Mouse (Mus musculus) neural tube, embryonic 12.5 days (tissue): ENCODE data around the gene Agpat3. TPM values are rescaled to one million over a fixed set of nuclear protein-coding genes. Genes with fewer than 3 reads are reported as not detected.
A peak's percentile ranks its signal among the peaks of the same experiment; 100 is the strongest.

Experiments used
- ATAC-seq: fragments of 200-750 bp; cut with Nextera tagmentation; 2 replicates; pipeline ENCODE4 v1.8.0; 2017; ENCODE audit warnings: low read depth, mild to moderate bottlenecking, moderate TSS enrichment, moderate library complexity; ENCODE audit not compliant: low FRiP score
- H3K27ac ChIP-seq: fragments of 300-500 bp; sonication (generic); 2 replicates; pipeline ENCODE4 v1.5.1; 2016
- H3K27me3 ChIP-seq: fragments of 300-500 bp; sonication (generic); replicated peaks from 2 replicates; pipeline ENCODE4 v1.6.1; 2016; ENCODE audit warnings: mild to moderate bottlenecking
- H3K36me3 ChIP-seq: fragments of 300-500 bp; sonication (generic); 2 replicates; pipeline ENCODE4 v1.6.1; 2016; ENCODE audit warnings: mild to moderate bottlenecking
- H3K4me1 ChIP-seq: fragments of 300-500 bp; sonication (generic); 2 replicates; pipeline ENCODE4 v1.6.1; 2016
- H3K4me2 ChIP-seq: fragments of 300-500 bp; sonication (generic); replicated peaks from 2 replicates; pipeline ENCODE4 v1.6.1; 2016; ENCODE audit warnings: mild to moderate bottlenecking
- H3K4me3 ChIP-seq: fragments of 300-500 bp; sonication (generic); 2 replicates; pipeline ENCODE4 v1.5.1; 2016
- H3K9ac ChIP-seq: fragments of 300-500 bp; sonication (generic); 2 replicates; pipeline ENCODE4 v1.6.1; 2016; ENCODE audit warnings: mild to moderate bottlenecking
- H3K9me3 ChIP-seq: fragments of 300-500 bp; sonication (generic); 2 replicates; pipeline ENCODE4 v1.6.1; 2016; ENCODE audit warnings: mild to moderate bottlenecking
- WGBS: fragments of 180-500 bp; shearing (Covaris S2); methylation state at CpG from one replicate; pipeline ENCODE4 v1.1.7; 2016; 5-methylcytosine and 5-hydroxymethylcytosine counted together
- polyA plus RNA-seq: library from polyadenylated mRNA; unstranded; fragments of >200 nt; fragmentation: Nextera tagmentation; extraction: Ambion mirVana; gene quantifications from 2 replicates; pipeline ENCODE4 v1.2.1, GENCODE M21; 2016

The Agpat3 gene
- polyA plus RNA-seq, 1 experiment from 2014 or later: 62.4 TPM

- no peak for ATAC-seq
- H3K36me3 ChIP-seq: peaks cover 74% of the 10 kb centered on the region
Observed at GRCm38 (mm10) chr10:78285409-78285808, 66.9 kb downstream of the Agpat3 start.

GRCm38 (mm10) chr10:78284812-78285211 lies 67.5 kb downstream of the Agpat3 start:
- no peak for ATAC-seq
- no peak overlapping the region for H3K9ac ChIP-seq
- WGBS: 93% methylated on average over 12 of the region's 12 CpGs

More at GRCm38 (mm10) chr10:78285409-78285808, 66.9 kb downstream of the Agpat3 start:
- H3K27me3 ChIP-seq: no peaks in the 10 kb centered on the region
- H3K27ac ChIP-seq: no peak overlapping the region
- H3K9ac ChIP-seq: no peak overlapping the region
- no peak overlapping the region for H3K4me2 ChIP-seq
- 85% methylated on average over 6 of the region's 6 CpGs for WGBS
- H3K9me3 ChIP-seq: no peaks in the 10 kb centered on the region
- no peak overlapping the region for H3K4me3 ChIP-seq
- no peaks in the 10 kb centered on the region for H3K4me1 ChIP-seq

GRCm38 (mm10) chr10:78282411-78282810 lies 69.9 kb downstream of the Agpat3 start:
- no peak for ATAC-seq
- Histone ChIP-seq H3K27ac (no peak overlapping the region), H3K36me3 (peaks cover 83% of the 10 kb centered on the region), H3K4me2 (no peak overlapping the region), H3K4me1 (no peaks in the 10 kb centered on the region), H3K27me3 (no peaks in the 10 kb centered on the region), H3K9ac (no peak overlapping the region), H3K4me3 (no peak overlapping the region), H3K9me3 (no peaks in the 10 kb centered on the region)
- WGBS: 90% methylated on average over 4 of the region's 4 CpGs

More at GRCm38 (mm10) chr10:78284812-78285211, 67.5 kb downstream of the Agpat3 start:
- peaks cover 79% of the 10 kb centered on the region for H3K36me3 ChIP-seq
- no peak overlapping the region for H3K4me3 ChIP-seq
- H3K9me3 ChIP-seq: no peaks in the 10 kb centered on the region
- H3K4me1 ChIP-seq: no peaks in the 10 kb centered on the region
- H3K27ac ChIP-seq: no peak overlapping the region
- no peak overlapping the region for H3K4me2 ChIP-seq
- no peaks in the 10 kb centered on the region for H3K27me3 ChIP-seq

- H3K4me3 ChIP-seq: no peak overlapping the region
- 89% methylated on average over 9 of the region's 9 CpGs for whole genome bisulfite sequencing
- no peaks in the 10 kb centered on the region for H3K27me3 ChIP-seq
- H3K4me2 ChIP-seq: no peak overlapping the region
- peaks cover 76% of the 10 kb centered on the region for H3K36me3 ChIP-seq
- no peaks in the 10 kb centered on the region for H3K4me1 ChIP-seq
- no peak for ATAC-seq
- no peaks in the 10 kb centered on the region for H3K9me3 ChIP-seq
- no peak overlapping the region for H3K27ac ChIP-seq
- H3K9ac ChIP-seq: no peak overlapping the region
Observed at GRCm38 (mm10) chr10:78280486-78280885, 71.8 kb downstream of the Agpat3 start.

GRCm38 (mm10) chr10:78279210-78279609 lies 73.1 kb downstream of the Agpat3 start:
- Histone ChIP-seq H3K36me3 (peaks cover 72% of the 10 kb centered on the region), H3K4me1 (no peaks in the 10 kb centered on the region), H3K9ac (no peak overlapping the region), H3K4me3 (no peak overlapping the region), H3K9me3 (no peaks in the 10 kb centered on the region), H3K27ac (no peak overlapping the region), H3K27me3 (no peaks in the 10 kb centered on the region), H3K4me2 (no peak overlapping the region)
- ATAC-seq: peak; percentile 53
- 56% methylated on average over 8 of the region's 8 CpGs for WGBS

GRCm38 (mm10) chr10:78277835-78278234 lies 74.5 kb downstream of the Agpat3 start:
- Histone ChIP-seq H3K9ac (no peak overlapping the region), H3K36me3 (peaks cover 68% of the 10 kb centered on the region), H3K4me1 (no peaks in the 10 kb centered on the region), H3K9me3 (no peaks in the 10 kb centered on the region), H3K4me2 (no peak overlapping the region), H3K4me3 (no peak overlapping the region), H3K27me3 (no peaks in the 10 kb centered on the region), H3K27ac (no peak overlapping the region)
- WGBS: 76% methylated on average over 3 of the region's 3 CpGs
- ATAC-seq: no peak

GRCm38 (mm10) chr10:78276242-78276641 lies 76.0 kb downstream of the Agpat3 start:
- 95% methylated on average over 4 of the region's 4 CpGs for WGBS
- H3K27me3 ChIP-seq: no peaks in the 10 kb centered on the region
- H3K27ac ChIP-seq: no peak overlapping the region
- no peak overlapping the region for H3K9ac ChIP-seq
- no peak overlapping the region for H3K4me3 ChIP-seq
- peaks cover 65% of the 10 kb centered on the region for H3K36me3 ChIP-seq
- H3K9me3 ChIP-seq: no peaks in the 10 kb centered on the region
- H3K4me2 ChIP-seq: no peak overlapping the region
- H3K4me1 ChIP-seq: no peaks in the 10 kb centered on the region
- no peak for ATAC-seq

- Histone ChIP-seq H3K9me3 (no peaks in the 10 kb centered on the region), H3K4me3 (no peak overlapping the region), H3K9ac (no peak overlapping the region), H3K36me3 (peaks cover 48% of the 10 kb centered on the region), H3K4me1 (no peaks in the 10 kb centered on the region), H3K27me3 (no peaks in the 10 kb centered on the region), H3K4me2 (no peak overlapping the region), H3K27ac (no peak overlapping the region)
- WGBS: 41% methylated on average over 9 of the region's 9 CpGs
- no peak for ATAC-seq
Observed at GRCm38 (mm10) chr10:78272932-78273331, 79.4 kb downstream of the Agpat3 start.

- Histone ChIP-seq H3K36me3 (0 out of 2 replicates have a peak, but pooled peaks cover 3% of the 10 kb centered on the region), H3K27ac (no peak overlapping the region), H3K9ac (no peak overlapping the region), H3K4me2 (no peak overlapping the region), H3K4me1 (no peaks in the 10 kb centered on the region), H3K9me3 (no peaks in the 10 kb centered on the region), H3K4me3 (no peak overlapping the region), H3K27me3 (no peaks in the 10 kb centered on the region)
- no peak for ATAC-seq
- 69% methylated on average over 3 of the region's 3 CpGs for WGBS
Observed at GRCm38 (mm10) chr10:78265881-78266280, 86.4 kb downstream of the Agpat3 start.

- H3K9me3 ChIP-seq: no peaks in the 10 kb centered on the region
- no peak overlapping the region for H3K9ac ChIP-seq
- no peak overlapping the region for H3K27ac ChIP-seq
- H3K36me3 ChIP-seq: no peaks in the 10 kb centered on the region
- WGBS: 83% methylated on average over 3 of the region's 3 CpGs
- H3K27me3 ChIP-seq: no peaks in the 10 kb centered on the region
- H3K4me1 ChIP-seq: no peaks in the 10 kb centered on the region
- no peak overlapping the region for H3K4me3 ChIP-seq
- ATAC-seq: no peak
- H3K4me2 ChIP-seq: no peak overlapping the region
Observed at GRCm38 (mm10) chr10:78264735-78265134, 87.6 kb downstream of the Agpat3 start.

- H3K9ac ChIP-seq: no peak overlapping the region
- 71% methylated on average over 7 of the region's 7 CpGs for whole genome bisulfite sequencing
- no peak overlapping the region for H3K27ac ChIP-seq
- no peaks in the 10 kb centered on the region for H3K27me3 ChIP-seq
- H3K4me1 ChIP-seq: no peaks in the 10 kb centered on the region
- H3K9me3 ChIP-seq: no peaks in the 10 kb centered on the region
- no peak overlapping the region for H3K4me3 ChIP-seq
- H3K36me3 ChIP-seq: no peaks in the 10 kb centered on the region
- no peak for ATAC-seq
- no peak overlapping the region for H3K4me2 ChIP-seq
Observed at GRCm38 (mm10) chr10:78260916-78261650, 91.2 kb downstream of the Agpat3 start.

- H3K4me1 ChIP-seq: no peaks in the 10 kb centered on the region
- no peak overlapping the region for H3K9ac ChIP-seq
- no peak overlapping the region for H3K4me2 ChIP-seq
- H3K4me3 ChIP-seq: no peak overlapping the region
- no peaks in the 10 kb centered on the region for H3K27me3 ChIP-seq
- H3K27ac ChIP-seq: no peak overlapping the region
- no peaks in the 10 kb centered on the region for H3K36me3 ChIP-seq
- ATAC-seq: no peak
- 28% methylated on average over 5 of the region's 5 CpGs for WGBS
- H3K9me3 ChIP-seq: no peaks in the 10 kb centered on the region
Observed at GRCm38 (mm10) chr10:78260322-78260721, 92.0 kb downstream of the Agpat3 start.

GRCm38 (mm10) chr10:78259702-78260101 lies 92.6 kb downstream of the Agpat3 start:
- Histone ChIP-seq H3K4me1 (no peaks in the 10 kb centered on the region), H3K9me3 (no peaks in the 10 kb centered on the region), H3K36me3 (no peaks in the 10 kb centered on the region), H3K4me3 (no peak overlapping the region), H3K4me2 (no peak overlapping the region), H3K27me3 (no peaks in the 10 kb centered on the region), H3K27ac (no peak overlapping the region), H3K9ac (no peak overlapping the region)
- no peak for ATAC-seq
- WGBS: 53% methylated on average over 6 of the region's 6 CpGs
